Mouse (Mus musculus) kidney, adult 2 months (tissue): Measurements from ENCODE around the gene Ace. TPM values are rescaled to one million over a fixed set of nuclear protein-coding genes. Genes with fewer than 3 reads are reported as not detected.

Experiments
- DNase-seq: peaks from one replicate; pipeline ENCODE4 v3.0.0; 2021
- H3K27ac ChIP-seq: fragments of 200-500 bp; 2 replicates; pipeline ENCODE4 v1.5.1; 2012; ENCODE audit warnings: low read depth, low read length, control low read depth, inconsistent platforms; ENCODE audit not compliant: insufficient read depth
- H3K27me3 ChIP-seq: fragments of 200-500 bp; replicated peaks from 2 replicates; pipeline ENCODE4 v1.6.1; 2012; ENCODE audit warnings: mild to moderate bottlenecking, moderate library complexity, low read length, inconsistent platforms; ENCODE audit not compliant: control insufficient read depth, insufficient read depth
- H3K36me3 ChIP-seq: fragments of 200-500 bp; 2 replicates; pipeline ENCODE4 v1.6.1; 2012; ENCODE audit warnings: mild to moderate bottlenecking, moderate library complexity, low read length, inconsistent platforms; ENCODE audit not compliant: control insufficient read depth, insufficient read depth
- H3K4me1 ChIP-seq: fragments of 200-500 bp; 2 replicates; pipeline ENCODE4 v1.6.1; 2011; ENCODE audit warnings: low read length; ENCODE audit not compliant: control insufficient read depth, insufficient read depth
- H3K4me3 ChIP-seq: fragments of 200-500 bp; 2 replicates; pipeline ENCODE4 v1.5.1; 2011; ENCODE audit warnings: mild to moderate bottlenecking, low read depth, low read length, control low read depth; ENCODE audit not compliant: insufficient read depth
- CTCF ChIP-seq: fragments of 200-500 bp; conservative IDR thresholded peaks from 2 replicates; pipeline ENCODE4 v1.5.1; 2011; ENCODE audit warnings: low read depth, mild to moderate bottlenecking, control low read depth, low read length, moderate library complexity, mixed read lengths; ENCODE audit not compliant: insufficient read depth, insufficient read length
- POLR2A ChIP-seq: fragments of 200-500 bp; IDR thresholded peaks from one replicate; pipeline ENCODE4 v1.6.1; 2011; ENCODE audit warnings: low read depth, low read length, control low read depth
- WGBS: fragments of 180-500 bp; shearing (Covaris S2); methylation state at CpG from one replicate; pipeline ENCODE4 v1.1.7; 2018; 5-methylcytosine and 5-hydroxymethylcytosine counted together
- polyA plus RNA-seq: library from polyadenylated mRNA; depleted of rRNA; stranded (reverse); fragments of >200 nt; gene quantifications from 2 replicates; pipeline ENCODE4 v1.2.3, GENCODE M21; 2012; rRNA removed

Ace gene
- polyA plus RNA-seq: 68.0 and 132 TPM in 2 replicates

- Histone ChIP-seq H3K27me3 (no peaks in the 10 kb centered on the region), H3K4me1 (peaks cover 4% of the 10 kb centered on the region; the same call in 1 of the 2 replicates), H3K36me3 (no peaks in the 10 kb centered on the region), H3K27ac (no peak within 1 kb of the TSS), H3K4me3 (peak within 1 kb of the TSS; percentile 58)
- peak; percentile 75 for DNase-seq
- TF ChIP-seq CTCF: no peak
- TF ChIP-seq POLR2A: no peak
- WGBS: 2% methylated on average over 76 of the region's 76 CpGs
Observed at GRCm38 (mm10) chr11:105967741-105968574, at the start of gene Ace. Gene Ace (plus strand): TSS chr11:105967945.

GRCm38 (mm10) chr11:105920098-105920785 is 47.5 kb upstream of the Ace start:
- WGBS: 85% methylated on average over 3 of the region's 3 CpGs

GRCm38 (mm10) chr11:105920836-105921235 is 46.9 kb upstream of the Ace start:
- 94% methylated on average over 2 of the region's 2 CpGs for WGBS
- Histone ChIP-seq H3K27me3 (no peaks in the 10 kb centered on the region), H3K4me1 (no peaks in the 10 kb centered on the region), H3K36me3 (peaks cover 9% of the 10 kb centered on the region), H3K27ac (no peak overlapping the region), H3K4me3 (no peak overlapping the region)
- no peak for DNase-seq
- TF ChIP-seq CTCF: no peak
- TF ChIP-seq POLR2A: no peak

More at GRCm38 (mm10) chr11:105920098-105920785, 47.5 kb upstream of the Ace start:
- H3K27me3 ChIP-seq: no peaks in the 10 kb centered on the region
- no peak for DNase-seq
- no peak overlapping the region for H3K27ac ChIP-seq
- H3K36me3 ChIP-seq: peaks cover 9% of the 10 kb centered on the region
- no peak overlapping the region for H3K4me3 ChIP-seq
- H3K4me1 ChIP-seq: no peaks in the 10 kb centered on the region
- TF ChIP-seq CTCF (no peak), POLR2A (no peak)

GRCm38 (mm10) chr11:105921275-105921674 is 46.5 kb upstream of the Ace start:
- no peak for TF ChIP-seq POLR2A
- no peak for TF ChIP-seq CTCF
- 95% methylated on average over 5 of the region's 5 CpGs for WGBS

GRCm38 (mm10) chr11:105922769-105923663 is 44.7 kb upstream of the Ace start:
- H3K4me3 ChIP-seq: no peak overlapping the region
- peaks cover 1% of the 10 kb centered on the region; the same call in 1 of the 2 replicates for H3K4me1 ChIP-seq
- H3K27ac ChIP-seq: no peak overlapping the region
- no peaks in the 10 kb centered on the region for H3K27me3 ChIP-seq
- TF ChIP-seq POLR2A: no peak
- TF ChIP-seq CTCF: no peak
- DNase-seq: no peak
- H3K36me3 ChIP-seq: peaks cover 5% of the 10 kb centered on the region
- WGBS: 92% methylated on average over 20 of the region's 20 CpGs

More at GRCm38 (mm10) chr11:105921275-105921674, 46.5 kb upstream of the Ace start:
- no peak overlapping the region for H3K4me3 ChIP-seq
- no peaks in the 10 kb centered on the region for H3K4me1 ChIP-seq
- no peak overlapping the region for H3K27ac ChIP-seq
- peaks cover 9% of the 10 kb centered on the region for H3K36me3 ChIP-seq
- no peak for DNase-seq
- H3K27me3 ChIP-seq: no peaks in the 10 kb centered on the region

- DNase-seq: peak; percentile 79
- 60% methylated on average over 14 of the region's 14 CpGs for WGBS
- TF ChIP-seq POLR2A (no peak), CTCF (peak; percentile 78)
- Histone ChIP-seq H3K27ac (no peak overlapping the region), H3K4me1 (peaks cover 10% of the 10 kb centered on the region; the same call in 1 of the 2 replicates), H3K36me3 (no peaks in the 10 kb centered on the region), H3K4me3 (no peak overlapping the region), H3K27me3 (no peaks in the 10 kb centered on the region)
Observed at GRCm38 (mm10) chr11:105927065-105928030, 40.4 kb upstream of the Ace start.
